Mouse (Mus musculus) neural tube, embryonic 15.5 days (tissue): ENCODE data around the gene Myo1e. TPM values are rescaled to one million over a fixed set of nuclear protein-coding genes. Genes with fewer than 3 reads are reported as not detected.

Experiments used
- ATAC-seq: fragments of 200-750 bp; cut with Nextera tagmentation; 2 replicates; pipeline ENCODE4 v1.8.0; 2017; ENCODE audit warnings: mild to moderate bottlenecking, moderate TSS enrichment, moderate library complexity; ENCODE audit not compliant: low FRiP score
- H3K27ac ChIP-seq: fragments of 300-500 bp; sonication (generic); replicated peaks from 2 replicates; pipeline ENCODE4 v1.5.1; 2015; ENCODE audit warnings: mild to moderate bottlenecking, inconsistent platforms
- H3K27me3 ChIP-seq: fragments of 300-500 bp; sonication (generic); replicated peaks from 2 replicates; pipeline ENCODE4 v1.6.1; 2015; ENCODE audit warnings: inconsistent platforms
- H3K36me3 ChIP-seq: fragments of 300-500 bp; sonication (generic); 2 replicates; pipeline ENCODE4 v1.6.1; 2015; ENCODE audit warnings: inconsistent platforms
- H3K4me1 ChIP-seq: fragments of 300-500 bp; sonication (generic); 2 replicates; pipeline ENCODE4 v1.6.1; 2015; ENCODE audit warnings: inconsistent platforms
- H3K4me2 ChIP-seq: fragments of 300-500 bp; sonication (generic); 2 replicates; pipeline ENCODE4 v1.6.1; 2015; ENCODE audit warnings: inconsistent platforms, mild to moderate bottlenecking, moderate library complexity
- H3K4me3 ChIP-seq: fragments of 300-500 bp; sonication (generic); replicated peaks from 2 replicates; pipeline ENCODE4 v1.5.1; 2015; ENCODE audit warnings: mild to moderate bottlenecking, inconsistent platforms
- H3K9ac ChIP-seq: fragments of 300-500 bp; sonication (generic); replicated peaks from 2 replicates; pipeline ENCODE4 v1.6.1; 2015; ENCODE audit warnings: mild to moderate bottlenecking, inconsistent platforms
- H3K9me3 ChIP-seq: fragments of 300-500 bp; sonication (generic); replicated peaks from 2 replicates; pipeline ENCODE4 v1.6.1; 2016; ENCODE audit warnings: inconsistent platforms
- WGBS: fragments of 180-500 bp; shearing (Covaris S2); methylation state at CpG from one replicate; pipeline ENCODE4 v1.1.7; 2015; ENCODE audit warnings: mixed read lengths; 5-methylcytosine and 5-hydroxymethylcytosine counted together
- polyA plus RNA-seq: library from polyadenylated mRNA; unstranded; fragments of >200 nt; fragmentation: Nextera tagmentation; extraction: Ambion mirVana; gene quantifications from 2 replicates; pipeline ENCODE4 v1.2.1, GENCODE M21; 2015

The Myo1e gene
- polyA plus RNA-seq, 1 experiment from 2014 or later: 5.3 TPM

GRCm38 (mm10) chr9:70383750-70384149 is 176.6 kb downstream of the Myo1e start:
- no peaks in the 10 kb centered on the region for H3K4me1 ChIP-seq
- no peak overlapping the region for H3K9ac ChIP-seq
- 78% methylated on average over 10 of the region's 10 CpGs for WGBS
- no peak for ATAC-seq
- no peak overlapping the region for H3K4me3 ChIP-seq
- no peaks in the 10 kb centered on the region for H3K36me3 ChIP-seq
- H3K27ac ChIP-seq: no peak overlapping the region
- H3K9me3 ChIP-seq: no peaks in the 10 kb centered on the region
- no peak overlapping the region for H3K4me2 ChIP-seq
- no peaks in the 10 kb centered on the region for H3K27me3 ChIP-seq

GRCm38 (mm10) chr9:70384494-70384893 is 177.3 kb downstream of the Myo1e start:
- WGBS: 98% methylated on average over 4 of the region's 4 CpGs
- ATAC-seq: no peak
- Histone ChIP-seq H3K27ac (no peak overlapping the region), H3K9ac (no peak overlapping the region), H3K9me3 (no peaks in the 10 kb centered on the region), H3K4me3 (no peak overlapping the region), H3K4me1 (no peaks in the 10 kb centered on the region), H3K4me2 (no peak overlapping the region), H3K36me3 (no peaks in the 10 kb centered on the region), H3K27me3 (no peaks in the 10 kb centered on the region)

- H3K4me3 ChIP-seq: no peak overlapping the region
- no peak overlapping the region for H3K27ac ChIP-seq
- no peak overlapping the region for H3K9ac ChIP-seq
- H3K4me1 ChIP-seq: no peaks in the 10 kb centered on the region
- H3K36me3 ChIP-seq: no peaks in the 10 kb centered on the region
- H3K4me2 ChIP-seq: no peak overlapping the region
- no peaks in the 10 kb centered on the region for H3K9me3 ChIP-seq
- 90% methylated on average over 18 of the region's 18 CpGs for WGBS
- ATAC-seq: no peak
- no peaks in the 10 kb centered on the region for H3K27me3 ChIP-seq
These were observed 178.0 kb downstream of the Myo1e start for GRCm38 (mm10) chr9:70384958-70385728.

- Histone ChIP-seq H3K27me3 (no peaks in the 10 kb centered on the region), H3K27ac (no peak overlapping the region), H3K4me3 (no peak overlapping the region), H3K36me3 (no peaks in the 10 kb centered on the region), H3K9ac (no peak overlapping the region), H3K4me2 (no peak overlapping the region), H3K9me3 (no peaks in the 10 kb centered on the region), H3K4me1 (peaks cover 7% of the 10 kb centered on the region)
- WGBS: 94% methylated on average over 4 of the region's 4 CpGs
- ATAC-seq: no peak
These were observed 180.4 kb downstream of the Myo1e start for GRCm38 (mm10) chr9:70387410-70388119.

- H3K27me3 ChIP-seq: no peaks in the 10 kb centered on the region
- 91% methylated on average over 3 of the region's 3 CpGs for WGBS
- no peak overlapping the region for H3K4me3 ChIP-seq
- H3K27ac ChIP-seq: no peak overlapping the region
- no peak for ATAC-seq
- no peak overlapping the region for H3K4me2 ChIP-seq
- no peak overlapping the region for H3K9ac ChIP-seq
- no peaks in the 10 kb centered on the region for H3K9me3 ChIP-seq
- no peaks in the 10 kb centered on the region for H3K36me3 ChIP-seq
- peaks cover 7% of the 10 kb centered on the region for H3K4me1 ChIP-seq
These were observed 182.4 kb downstream of the Myo1e start for GRCm38 (mm10) chr9:70389548-70389947.

GRCm38 (mm10) chr9:70391042-70391441 is 183.9 kb downstream of the Myo1e start:
- H3K27ac ChIP-seq: no peak overlapping the region
- H3K9me3 ChIP-seq: no peaks in the 10 kb centered on the region
- no peaks in the 10 kb centered on the region for H3K36me3 ChIP-seq
- WGBS: 89% methylated on average over 5 of the region's 5 CpGs
- no peak overlapping the region for H3K4me2 ChIP-seq
- no peaks in the 10 kb centered on the region for H3K27me3 ChIP-seq
- no peak overlapping the region for H3K4me3 ChIP-seq
- ATAC-seq: no peak
- no peak overlapping the region for H3K9ac ChIP-seq
- H3K4me1 ChIP-seq: peaks cover 7% of the 10 kb centered on the region

- no peak overlapping the region for H3K4me3 ChIP-seq
- H3K4me1 ChIP-seq: peaks cover 7% of the 10 kb centered on the region
- ATAC-seq: no peak
- no peaks in the 10 kb centered on the region for H3K27me3 ChIP-seq
- no peaks in the 10 kb centered on the region for H3K9me3 ChIP-seq
- H3K4me2 ChIP-seq: 0 out of 2 replicates have a peak overlapping the region, but pooled peaks have one; percentile 13
- H3K36me3 ChIP-seq: no peaks in the 10 kb centered on the region
- WGBS: 74% methylated on average over 12 of the region's 12 CpGs
- no peak overlapping the region for H3K9ac ChIP-seq
- no peak overlapping the region for H3K27ac ChIP-seq
These were observed 184.8 kb downstream of the Myo1e start for GRCm38 (mm10) chr9:70391660-70392562.

- H3K4me1 ChIP-seq: peaks cover 7% of the 10 kb centered on the region
- H3K9ac ChIP-seq: no peak overlapping the region
- peak; percentile 69; the same call in 1 of the 2 replicates for ATAC-seq
- H3K36me3 ChIP-seq: no peaks in the 10 kb centered on the region
- no peak overlapping the region for H3K27ac ChIP-seq
- 13% methylated on average over 6 of the region's 6 CpGs for WGBS
- H3K4me2 ChIP-seq: 0 out of 2 replicates have a peak overlapping the region, but pooled peaks have one; percentile 13
- no peak overlapping the region for H3K4me3 ChIP-seq
- no peaks in the 10 kb centered on the region for H3K9me3 ChIP-seq
- H3K27me3 ChIP-seq: no peaks in the 10 kb centered on the region
These were observed 185.4 kb downstream of the Myo1e start for GRCm38 (mm10) chr9:70392563-70392907.

GRCm38 (mm10) chr9:70395617-70396016 is 188.5 kb downstream of the Myo1e start:
- no peak for ATAC-seq
- 93% methylated on average over 12 of the region's 12 CpGs for WGBS
- Histone ChIP-seq H3K9ac (no peak overlapping the region), H3K4me1 (peaks cover 7% of the 10 kb centered on the region), H3K36me3 (no peaks in the 10 kb centered on the region), H3K9me3 (no peaks in the 10 kb centered on the region), H3K27me3 (no peaks in the 10 kb centered on the region), H3K4me3 (no peak overlapping the region), H3K27ac (no peak overlapping the region), H3K4me2 (no peak overlapping the region)

- no peak overlapping the region for H3K4me3 ChIP-seq
- WGBS: 79% methylated on average over 2 of the region's 2 CpGs
- no peak for ATAC-seq
- peaks cover 7% of the 10 kb centered on the region for H3K4me1 ChIP-seq
- no peaks in the 10 kb centered on the region for H3K36me3 ChIP-seq
- no peaks in the 10 kb centered on the region for H3K9me3 ChIP-seq
- H3K27ac ChIP-seq: no peak overlapping the region
- no peak overlapping the region for H3K4me2 ChIP-seq
- no peak overlapping the region for H3K9ac ChIP-seq
- H3K27me3 ChIP-seq: no peaks in the 10 kb centered on the region
These were observed 188.9 kb downstream of the Myo1e start for GRCm38 (mm10) chr9:70396083-70396482.

- no peak overlapping the region for H3K9ac ChIP-seq
- no peaks in the 10 kb centered on the region for H3K27me3 ChIP-seq
- H3K9me3 ChIP-seq: no peaks in the 10 kb centered on the region
- H3K4me3 ChIP-seq: no peak overlapping the region
- ATAC-seq: no peak
- no peaks in the 10 kb centered on the region for H3K4me1 ChIP-seq
- no peak overlapping the region for H3K27ac ChIP-seq
- WGBS: 94% methylated on average over 8 of the region's 8 CpGs
- no peak overlapping the region for H3K4me2 ChIP-seq
- H3K36me3 ChIP-seq: peaks cover 3% of the 10 kb centered on the region; the same call in 1 of the 2 replicates
These were observed 194.9 kb downstream of the Myo1e start for GRCm38 (mm10) chr9:70401937-70402539.
